Mouse (Mus musculus) small intestine, adult 2 months (tissue): ENCODE measurements at regions not wholly inside any gene's neighbourhood (a gene's known extent, or its start where the extent isn't known, plus 50 kb on each side); places are given as distances from the start of the nearest gene placed in this dataset.
A peak's percentile ranks its signal among the peaks of the same experiment; 100 is the strongest.

Experiments
- H3K27ac ChIP-seq: fragments of 200-500 bp; 2 replicates; pipeline ENCODE4 v1.5.1; 2012; ENCODE audit warnings: low read depth, low read length, control low read depth, inconsistent platforms; ENCODE audit not compliant: insufficient read depth
- H3K27me3 ChIP-seq: fragments of 200-500 bp; 2 replicates; pipeline ENCODE4 v1.6.1; 2012; ENCODE audit warnings: mild to moderate bottlenecking, moderate library complexity, low read length, inconsistent platforms; ENCODE audit not compliant: control insufficient read depth, insufficient read depth
- H3K36me3 ChIP-seq: fragments of 200-500 bp; 2 replicates; pipeline ENCODE4 v1.6.1; 2012; ENCODE audit warnings: mild to moderate bottlenecking, low read length, control low read depth, inconsistent platforms; ENCODE audit not compliant: control insufficient read depth, insufficient read depth
- H3K4me1 ChIP-seq: fragments of 200-500 bp; 2 replicates; pipeline ENCODE4 v1.6.1; 2012; ENCODE audit warnings: low read length, inconsistent platforms, mixed read lengths; ENCODE audit not compliant: control insufficient read depth, insufficient read depth, insufficient read length
- H3K4me3 ChIP-seq: fragments of 200-500 bp; 2 replicates; pipeline ENCODE4 v1.5.1; 2012; ENCODE audit warnings: low read depth, mild to moderate bottlenecking, control low read depth, inconsistent platforms, low read length, moderate library complexity
- CTCF ChIP-seq: fragments of 200-500 bp; IDR thresholded peaks from 2 replicates; pipeline ENCODE4 v1.5.1; 2012; ENCODE audit warnings: low read depth, mild to moderate bottlenecking, control low read depth, inconsistent platforms, low read length, moderate library complexity, mixed read lengths; ENCODE audit not compliant: insufficient replicate concordance, insufficient read length; ENCODE audit errors: extremely low read depth
- POLR2A ChIP-seq: fragments of 200-500 bp; IDR thresholded peaks from 2 replicates; pipeline ENCODE4 v1.6.1; 2012; ENCODE audit warnings: low read depth, mild to moderate bottlenecking, control low read depth, inconsistent platforms, low read length, moderate library complexity
- WGBS: fragments of 180-500 bp; shearing (Covaris S2); methylation state at CpG from one replicate; pipeline ENCODE4 v1.1.7; 2018; 5-methylcytosine and 5-hydroxymethylcytosine counted together

- Histone ChIP-seq H3K27ac (no peak overlapping the region), H3K4me1 (no peaks in the 10 kb centered on the region), H3K27me3 (no peaks in the 10 kb centered on the region; the same call in 1 of the 2 replicates), H3K4me3 (no peak overlapping the region), H3K36me3 (no peaks in the 10 kb centered on the region)
- 86% methylated on average over 11 of the region's 11 CpGs for WGBS
- TF ChIP-seq POLR2A (no peak), CTCF (no peak)
Observed at GRCm38 (mm10) chr4:105938886-105939285, 149.2 kb downstream of the Gm12728 start.

DNA sequence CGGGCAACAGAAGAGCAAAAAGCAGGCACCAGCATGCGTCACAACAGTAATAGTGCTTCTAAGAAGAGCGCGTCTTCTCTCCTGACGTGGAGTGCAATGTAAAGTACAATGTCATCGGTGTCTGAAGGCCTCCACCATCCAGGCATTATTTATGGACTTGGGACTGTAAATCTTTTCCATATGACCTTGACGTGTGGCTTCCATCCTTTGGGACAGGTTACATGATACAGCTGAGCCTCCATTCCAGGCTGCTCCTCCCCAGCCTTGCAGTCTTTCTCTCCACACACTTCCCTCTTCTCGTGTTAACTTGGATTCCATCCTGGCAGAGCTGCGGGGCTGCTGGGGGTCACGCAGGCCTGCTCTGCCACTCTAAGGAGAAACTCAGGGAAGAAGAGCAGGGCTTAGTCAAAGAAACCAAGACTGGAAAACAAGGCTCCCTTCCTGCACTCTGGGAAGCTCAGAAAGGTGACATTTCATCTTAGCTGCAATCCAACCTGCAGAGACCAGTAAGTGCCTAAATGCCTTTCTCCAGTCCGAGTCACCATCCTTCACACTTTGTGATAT lies 150.0 kb downstream of the Gm12728 start:
- WGBS, result 83% methylated on average over 11 of the region's 11 CpGs
- Histone ChIP-seq H3K27me3 (no peaks in the 10 kb centered on the region; the same call in 1 of the 2 replicates), H3K36me3 (no peaks in the 10 kb centered on the region), H3K4me3 (no peak overlapping the region), H3K4me1 (no peaks in the 10 kb centered on the region), H3K27ac (no peak overlapping the region)
- TF ChIP-seq POLR2A (no peak), CTCF (no peak)

- Histone ChIP-seq H3K27me3 (no peaks in the 10 kb centered on the region; the same call in 1 of the 2 replicates), H3K4me1 (no peaks in the 10 kb centered on the region), H3K36me3 (no peaks in the 10 kb centered on the region), H3K27ac (no peak overlapping the region), H3K4me3 (no peak overlapping the region)
- WGBS, result 81% methylated on average over 7 of the region's 7 CpGs
- TF ChIP-seq POLR2A (no peak), CTCF (no peak)
Observed at GRCm38 (mm10) chr4:105940891-105941290, 151.2 kb downstream of the Gm12728 start.

GRCm38 (mm10) chr4:105941785-105942184 lies 152.1 kb downstream of the Gm12728 start:
- TF ChIP-seq POLR2A, result no peak
- TF ChIP-seq CTCF, result peak; percentile 72; the same call in 1 of the 2 replicates

DNA sequence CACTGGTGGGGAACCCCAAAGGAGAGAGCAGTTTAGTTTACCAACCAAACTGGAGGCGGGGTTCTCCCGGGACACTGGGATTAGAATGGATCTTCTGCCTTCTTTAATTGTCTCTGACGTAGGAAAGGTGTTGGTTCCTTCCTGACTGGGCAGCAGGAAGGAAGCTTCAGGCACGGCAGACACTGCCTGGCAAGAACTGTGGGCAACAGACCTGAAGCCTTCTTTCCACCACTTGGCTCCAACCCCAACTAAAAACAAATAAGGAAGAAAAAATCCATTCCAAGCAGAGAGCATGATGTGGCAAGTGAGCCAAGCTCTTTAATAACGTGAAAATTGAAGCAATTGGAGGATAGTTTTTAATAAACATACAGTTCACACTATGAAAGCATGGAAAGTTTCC lies 155.3 kb downstream of the Gm12728 start:
- TF ChIP-seq POLR2A (no peak), CTCF (no peak)

More at GRCm38 (mm10) chr4:105941785-105942184, 152.1 kb downstream of the Gm12728 start:
- 43% methylated on average over 7 of the region's 7 CpGs for WGBS
- Histone ChIP-seq H3K36me3 (no peaks in the 10 kb centered on the region), H3K4me3 (no peak overlapping the region), H3K27me3 (no peaks in the 10 kb centered on the region; the same call in 1 of the 2 replicates), H3K27ac (no peak overlapping the region), H3K4me1 (no peaks in the 10 kb centered on the region)

DNA sequence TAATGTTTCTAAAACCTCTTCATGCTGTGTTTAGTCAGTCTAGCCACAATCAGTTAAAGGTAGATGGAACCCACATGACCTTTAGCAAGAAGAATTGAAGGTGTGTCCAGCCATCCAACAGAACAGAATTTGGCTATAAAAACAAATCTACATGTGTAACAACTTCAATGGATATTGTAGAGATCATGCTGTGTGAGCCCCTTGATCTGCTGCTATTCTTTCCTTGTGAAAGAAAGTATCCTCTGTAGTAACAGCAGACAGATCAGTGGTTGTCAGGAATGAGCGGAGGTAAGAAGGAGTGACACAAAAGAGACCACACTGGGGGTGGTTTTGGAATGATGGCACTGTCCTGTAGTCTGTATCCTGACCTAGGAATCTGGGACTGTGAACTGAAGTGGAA lies 156.3 kb downstream of the Gm12728 start:
- Histone ChIP-seq H3K4me1 (no peaks in the 10 kb centered on the region), H3K36me3 (no peaks in the 10 kb centered on the region), H3K27ac (no peak overlapping the region), H3K27me3 (no peaks in the 10 kb centered on the region), H3K4me3 (no peak overlapping the region)
- 98% methylated on average over 1 of the region's 1 CpGs for WGBS
- TF ChIP-seq CTCF (no peak), POLR2A (no peak)

More for the DNA sequence above, 155.3 kb downstream of the Gm12728 start:
- 25% methylated on average over 5 of the region's 5 CpGs for WGBS
- H3K4me1 ChIP-seq, result no peaks in the 10 kb centered on the region
- no peaks in the 10 kb centered on the region for H3K36me3 ChIP-seq
- H3K27ac ChIP-seq, result no peak overlapping the region
- H3K27me3 ChIP-seq, result no peaks in the 10 kb centered on the region
- no peak overlapping the region for H3K4me3 ChIP-seq

DNA sequence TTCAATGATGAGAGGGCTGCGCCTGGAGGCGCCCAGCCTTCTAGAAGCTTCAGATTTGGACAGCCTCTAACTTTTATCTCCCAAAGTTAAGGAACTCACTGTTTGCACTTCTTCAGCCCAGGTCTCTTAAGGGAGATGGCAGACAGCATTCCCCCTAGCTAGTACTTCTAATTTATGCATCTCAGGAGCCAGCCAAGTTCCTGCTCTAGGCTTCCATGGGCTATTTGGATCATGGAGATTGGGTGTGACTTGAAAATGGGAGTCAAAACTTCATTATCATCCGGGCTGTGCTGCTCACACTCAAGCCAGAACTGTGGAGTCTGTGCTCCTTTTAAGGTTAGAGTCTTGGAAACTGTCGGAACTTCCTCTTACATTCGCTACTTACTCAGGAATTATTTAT lies 158.7 kb downstream of the Gm12728 start:
- Histone ChIP-seq H3K4me3 (no peak overlapping the region), H3K27me3 (no peaks in the 10 kb centered on the region), H3K36me3 (no peaks in the 10 kb centered on the region), H3K27ac (no peak overlapping the region), H3K4me1 (no peaks in the 10 kb centered on the region)
- TF ChIP-seq POLR2A, result no peak
- TF ChIP-seq CTCF, result no peak
- 59% methylated on average over 5 of the region's 5 CpGs for WGBS
